Mouse (Mus musculus) v-Abl transformed pro-B cells (cell line): ENCODE measurements at regions not wholly inside any gene's neighbourhood (a gene's known extent, or its start where the extent isn't known, plus 50 kb on each side); places are given as distances from the start of the nearest gene placed in this dataset.

Experiments
- in situ Hi-C, 2 experiments: fragments of 400-800 bp; cut with MboI; formaldehyde crosslinking; loops; one replicate each; pipeline ENCODE4 v1.15.1; 2025; ENCODE audit not compliant: unreplicated experiment in 2 of 2

GRCm38 (mm10) chr2:78170162-78170747 lies 224.1 kb upstream of the Cwc22 start:
- in situ Hi-C loops, result no loop called here

- in situ Hi-C loops, result no loop called here
Observed at GRCm38 (mm10) chr2:78165429-78165828, 219.3 kb upstream of the Cwc22 start.

DNA sequence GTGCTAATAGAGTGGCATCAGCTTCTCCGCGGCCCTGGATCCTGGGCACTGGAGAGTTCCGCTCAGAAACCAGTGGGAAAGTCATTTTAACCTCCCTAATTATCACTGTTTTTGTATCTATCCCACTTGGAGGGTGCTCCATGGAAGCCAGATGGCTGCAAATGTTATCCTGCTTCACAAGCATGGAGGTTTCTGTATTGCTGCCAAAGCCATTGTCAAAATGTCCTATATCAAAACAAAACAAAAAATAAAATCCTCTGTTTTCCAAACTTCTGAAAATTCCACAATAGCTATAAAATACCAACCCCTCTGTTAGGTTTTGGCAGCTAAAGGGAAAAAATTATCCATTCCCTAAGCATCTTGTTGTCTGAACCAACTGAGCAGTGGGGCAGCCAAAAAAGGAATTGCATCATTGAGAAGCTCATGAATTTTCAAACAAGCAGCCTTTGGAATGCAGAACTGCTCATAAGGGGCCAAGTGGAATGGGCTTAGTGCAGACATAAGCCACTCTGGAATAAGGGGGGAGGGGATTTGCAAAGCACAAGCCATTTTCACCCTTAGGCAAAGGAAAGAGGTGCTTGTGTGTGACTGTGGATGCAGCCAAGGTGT lies 213.8 kb upstream of the Cwc22 start:
- in situ Hi-C loops, result no loop called here

GRCm38 (mm10) chr2:78110335-78110734 lies 164.2 kb upstream of the Cwc22 start:
- in situ Hi-C loops, result no loop called here

DNA sequence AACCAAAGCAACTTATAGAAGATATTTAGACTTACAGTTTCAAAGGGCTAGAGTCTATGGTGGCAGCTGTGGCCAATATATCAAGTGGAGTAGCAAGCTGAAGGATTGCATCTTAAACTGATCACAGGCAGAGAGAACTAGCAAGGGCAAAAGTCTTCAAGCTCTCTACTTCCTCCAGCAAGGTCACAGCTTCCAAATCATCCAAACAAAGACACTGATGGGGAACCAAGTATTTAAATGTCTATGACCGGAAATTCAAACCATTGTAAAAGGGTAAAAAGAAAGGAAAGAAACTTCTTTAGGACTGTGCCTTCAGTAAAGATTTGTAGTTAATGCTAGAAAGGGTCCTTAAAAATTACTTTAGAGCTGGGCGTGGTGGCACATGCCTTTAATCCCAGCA lies 149.4 kb upstream of the Cwc22 start:
- in situ Hi-C loops, result no loop called here

- in situ Hi-C loops, result no loop called here
Observed at GRCm38 (mm10) chr2:78094921-78095320, 148.7 kb upstream of the Cwc22 start.

DNA sequence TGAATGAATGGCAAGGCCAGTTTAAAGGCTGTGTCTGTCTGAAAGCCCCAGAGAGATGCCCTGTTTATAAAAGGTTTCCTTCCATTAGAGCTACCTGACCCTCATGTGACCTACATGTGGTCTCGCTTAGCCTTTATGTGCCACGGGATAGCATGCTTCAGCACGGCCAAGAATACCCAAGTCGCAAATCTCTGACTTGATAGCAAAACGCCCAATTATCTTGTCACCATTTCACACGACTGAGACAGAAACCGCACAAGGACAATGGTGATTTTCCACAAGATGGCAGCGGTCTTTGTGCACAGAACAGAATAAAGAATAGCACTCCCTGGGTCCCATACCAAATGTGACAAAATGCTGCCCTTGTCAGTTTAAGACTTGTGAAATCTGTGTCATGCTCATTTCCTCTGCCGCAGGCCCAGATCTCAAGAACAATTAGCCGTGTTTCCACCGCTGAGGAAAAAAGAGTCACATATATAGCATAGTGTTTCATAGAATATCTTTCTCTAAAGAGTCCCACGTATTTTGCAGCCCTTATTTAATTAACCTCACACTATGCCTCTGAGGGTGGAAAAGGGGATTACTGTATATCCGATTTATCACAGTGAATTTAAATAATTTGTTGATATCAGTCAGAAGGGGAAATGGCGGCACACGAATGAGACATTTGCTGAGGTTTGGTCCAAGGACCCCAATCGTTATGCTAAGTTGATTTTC lies 118.3 kb upstream of the Cwc22 start:
- in situ Hi-C loops, result no loop called here

GRCm38 (mm10) chr2:78059801-78060416 lies 113.7 kb upstream of the Cwc22 start:
- in situ Hi-C loops, result no loop called here

DNA sequence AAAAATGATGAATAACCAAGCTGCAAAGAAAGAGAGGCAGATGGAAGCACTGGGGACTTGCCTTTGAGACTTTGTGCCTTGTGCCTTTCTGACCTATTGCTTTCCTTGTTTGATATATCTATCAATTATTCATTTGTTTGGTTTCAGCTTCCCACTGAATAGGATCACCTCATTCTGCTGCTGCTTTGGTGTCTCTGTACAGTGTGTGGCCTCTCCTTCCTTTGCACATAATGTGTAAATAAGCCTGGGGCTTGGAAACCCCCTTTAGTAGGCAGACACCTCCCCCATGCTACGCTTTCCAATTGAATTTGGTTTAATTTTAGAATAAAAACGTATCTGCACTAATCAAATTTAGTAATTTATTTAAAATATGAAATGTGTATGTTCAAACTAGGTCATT lies 112.8 kb upstream of the Cwc22 start:
- in situ Hi-C loops, result no loop called here

GRCm38 (mm10) chr2:78053910-78054309 lies 107.7 kb upstream of the Cwc22 start:
- in situ Hi-C loops, result loop anchor here in 1 of 2 experiments (5.0 kb wide), 1 partner anchor 863 kb away; no protein-coding TSS in a partner anchor

GRCm38 (mm10) chr2:78050542-78050941 lies 104.4 kb upstream of the Cwc22 start:
- in situ Hi-C loops, result loop anchor here in 1 of 2 experiments (5.0 kb wide), 1 partner anchor 867 kb away; no protein-coding TSS in a partner anchor

DNA sequence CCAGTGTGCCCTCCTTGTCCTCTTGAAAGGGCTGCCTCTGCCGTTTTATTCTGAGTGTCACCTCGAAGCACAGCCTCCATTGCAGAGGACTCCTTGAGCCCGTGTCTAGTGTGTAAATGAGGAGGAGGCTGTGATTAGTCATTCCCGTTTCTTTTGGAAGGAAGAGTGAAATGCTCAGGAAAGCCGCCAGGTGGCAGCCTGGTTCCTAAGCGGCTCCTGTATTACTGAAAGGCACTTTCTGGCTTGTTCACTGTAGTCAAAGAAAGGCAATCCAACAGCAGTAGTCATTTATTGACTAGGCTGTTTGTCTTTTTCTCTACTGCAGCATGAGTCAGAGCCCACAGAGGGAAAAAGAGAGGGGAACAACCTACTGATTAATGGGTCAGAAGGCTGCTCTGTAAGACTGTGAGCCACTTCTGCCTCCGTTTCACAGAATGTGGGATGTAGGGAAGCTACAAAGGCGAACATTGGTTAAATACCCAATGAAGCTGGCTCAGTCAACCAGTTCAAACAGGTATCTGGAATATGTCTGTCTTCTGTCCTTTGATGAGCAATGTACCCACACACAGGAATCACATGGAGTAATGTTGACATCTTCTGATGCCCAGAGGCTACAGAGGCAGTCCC lies 103.2 kb upstream of the Cwc22 start:
- in situ Hi-C loops, result loop anchor here (5.0 to 25.0 kb wide), 4 partner anchors 868 to 1725 kb away; no protein-coding TSS in a partner anchor

GRCm38 (mm10) chr2:78048706-78049055 lies 102.5 kb upstream of the Cwc22 start:
- in situ Hi-C loops, result loop anchor here (5.0 to 25.0 kb wide), 4 partner anchors 869 to 1726 kb away; no protein-coding TSS in a partner anchor

DNA sequence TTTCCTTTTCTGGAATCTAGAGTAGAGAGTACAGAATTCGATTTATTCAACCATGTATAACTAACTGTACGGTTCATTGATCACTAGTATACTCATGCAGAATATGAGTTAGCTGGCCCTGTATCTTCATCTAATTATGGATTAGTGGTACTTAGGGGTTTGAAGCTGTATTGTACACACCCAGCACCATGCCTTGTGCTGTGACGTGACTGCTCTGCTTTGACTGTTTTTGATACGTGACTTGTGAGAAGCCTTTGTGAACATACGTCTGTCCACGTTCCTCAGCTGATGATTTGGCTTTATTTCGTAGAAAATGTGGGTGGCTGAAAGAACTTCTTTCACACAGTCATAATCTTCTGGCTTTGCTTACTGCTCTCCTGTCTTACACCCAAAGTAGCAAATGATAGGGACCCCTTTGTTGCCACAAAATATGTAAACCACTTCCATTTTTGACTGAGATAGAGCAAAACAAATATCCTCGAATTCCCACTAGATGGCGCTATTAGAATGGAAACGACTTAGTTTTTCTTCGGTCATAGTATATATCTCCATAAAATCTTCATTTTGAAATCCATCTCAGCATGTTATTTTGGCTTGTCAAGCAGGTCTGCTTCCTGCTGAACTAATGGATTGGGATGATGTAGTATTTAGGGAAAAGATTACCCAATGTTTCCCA lies 102.0 kb upstream of the Cwc22 start:
- in situ Hi-C loops, result loop anchor here (5.0 to 25.0 kb wide), 4 partner anchors 869 to 1727 kb away; no protein-coding TSS in a partner anchor

DNA sequence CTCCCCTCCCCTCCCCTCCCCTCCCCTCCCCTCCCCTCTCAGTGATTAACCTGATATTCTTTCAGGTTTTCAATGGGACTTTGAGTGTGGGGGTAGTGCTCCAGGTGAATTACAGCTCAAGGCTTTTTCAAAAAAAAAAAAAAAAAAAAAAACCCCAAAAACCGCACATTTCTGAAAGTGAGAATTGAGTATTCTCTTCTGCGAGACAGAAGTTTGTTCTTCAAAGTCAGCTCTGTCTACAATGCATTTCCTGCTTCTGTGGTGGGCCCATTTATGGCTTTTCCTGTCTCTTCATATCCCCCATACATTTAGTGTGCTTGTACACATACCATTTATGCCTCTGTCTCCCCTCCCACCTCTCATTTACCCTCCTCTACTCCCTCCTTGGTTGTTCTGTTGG lies 81.1 kb upstream of the Cwc22 start:
- in situ Hi-C loops, result loop anchor here in 1 of 2 experiments (10.0 to 25.0 kb wide), 2 partner anchors 1063 to 1360 kb away; no protein-coding TSS in a partner anchor

GRCm38 (mm10) chr2:78026808-78027207 lies 80.6 kb upstream of the Cwc22 start:
- in situ Hi-C loops, result loop anchor here in 1 of 2 experiments (10.0 to 25.0 kb wide), 2 partner anchors 1062 to 1360 kb away; no protein-coding TSS in a partner anchor

- in situ Hi-C loops, result loop anchor here in 1 of 2 experiments (10.0 to 25.0 kb wide), 2 partner anchors 1061 to 1361 kb away; no protein-coding TSS in a partner anchor
Observed at GRCm38 (mm10) chr2:78025651-78026435, 79.7 kb upstream of the Cwc22 start.

GRCm38 (mm10) chr2:78024981-78025565 lies 78.9 kb upstream of the Cwc22 start:
- in situ Hi-C loops, result loop anchor here in 1 of 2 experiments (10.0 to 25.0 kb wide), 2 partner anchors 1060 to 1362 kb away; no protein-coding TSS in a partner anchor
